Mouse (Mus musculus): Measurements from ENCODE around the gene Spryd3.
A peak's percentile ranks its signal among the peaks of the same experiment; 100 is the strongest.
"Not testable (repeated sequence)": the region's sequence is repeated elsewhere in the genome, so short reads cannot be mapped to it uniquely, and the experiment has no call there.

Spryd3 gene

GRCm38 (mm10) chr15:102136129-102136758 lies at the start of gene Spryd3:
Gene Spryd3, minus strand, starts transcription at chr15:102136234.
- peak; percentile 93 for DNase-seq (ENCODE audit: low spot score)

- no peak for DNase-seq (ENCODE audit: low spot score)
Observed at GRCm38 (mm10) chr15:102183076-102183475, 47.0 kb upstream of the Spryd3 start.

GRCm38 (mm10) chr15:102179924-102180323 lies 43.9 kb upstream of the Spryd3 start:
- DNase-seq (ENCODE audit: low spot score) = no peak

GRCm38 (mm10) chr15:102179106-102179505 lies 43.1 kb upstream of the Spryd3 start:
- no peak for DNase-seq (ENCODE audit: low spot score)

- peak; percentile 85 for DNase-seq (ENCODE audit: low spot score)
Observed at GRCm38 (mm10) chr15:102178279-102178678, 42.2 kb upstream of the Spryd3 start.

GRCm38 (mm10) chr15:102177417-102177816 lies 41.4 kb upstream of the Spryd3 start:
- no peak for DNase-seq (ENCODE audit: low spot score)

- DNase-seq (ENCODE audit: low spot score) = no peak
Observed at GRCm38 (mm10) chr15:102176571-102177316, 40.7 kb upstream of the Spryd3 start.

- no peak for DNase-seq (ENCODE audit: low spot score)
Observed at GRCm38 (mm10) chr15:102175736-102176319, 39.8 kb upstream of the Spryd3 start.

GRCm38 (mm10) chr15:102173581-102173980 lies 37.5 kb upstream of the Spryd3 start:
- no peak for DNase-seq (ENCODE audit: low spot score)

- no peak for DNase-seq (ENCODE audit: low spot score)
Observed at GRCm38 (mm10) chr15:102169064-102169463, 33.0 kb upstream of the Spryd3 start.

GRCm38 (mm10) chr15:102167620-102168021 lies 31.6 kb upstream of the Spryd3 start:
- DNase-seq (ENCODE audit: low spot score) = no peak

GRCm38 (mm10) chr15:102165468-102166100 lies 29.6 kb upstream of the Spryd3 start:
- DNase-seq (ENCODE audit: low spot score) = no peak

GRCm38 (mm10) chr15:102163900-102164693 lies 28.1 kb upstream of the Spryd3 start:
- DNase-seq (ENCODE audit: low spot score) = no peak

GRCm38 (mm10) chr15:102160415-102161060 lies 24.5 kb upstream of the Spryd3 start:
- no peak for DNase-seq (ENCODE audit: low spot score)

GRCm38 (mm10) chr15:102156836-102157235 lies 20.8 kb upstream of the Spryd3 start:
- no peak for DNase-seq (ENCODE audit: low spot score)

GRCm38 (mm10) chr15:102155006-102155405 lies 19.0 kb upstream of the Spryd3 start:
- DNase-seq (ENCODE audit: low spot score) = not testable (repeated sequence)

- no peak for DNase-seq (ENCODE audit: low spot score)
Observed at GRCm38 (mm10) chr15:102152646-102153045, 16.6 kb upstream of the Spryd3 start.

GRCm38 (mm10) chr15:102150301-102151135 lies 14.5 kb upstream of the Spryd3 start, which contains the start of gene Soat2:
Gene Soat2, plus strand, starts transcription at chr15:102150526.
- no peak for DNase-seq (ENCODE audit: low spot score)

- DNase-seq (ENCODE audit: low spot score) = no peak
Observed at GRCm38 (mm10) chr15:102149561-102149960, 13.5 kb upstream of the Spryd3 start.

GRCm38 (mm10) chr15:102147674-102148402 lies 11.8 kb upstream of the Spryd3 start:
- no peak for DNase-seq (ENCODE audit: low spot score)

All from layer of hippocampus, adult 9-10 months (tissue).